Mouse (Mus musculus) embryo, embryonic 10 days (tissue): ENCODE results near the gene Tac4.

Source experiments
- DNase-seq: peaks from one replicate; pipeline ENCODE4 v3.0.0-alpha.2; 2015; ENCODE audit warnings: low spot score

Gene Tac4

GRCm38 (mm10) chr11:95263816-95264454, 2.6 kb downstream of the Tac4 start:
- no peak for DNase-seq

DNA sequence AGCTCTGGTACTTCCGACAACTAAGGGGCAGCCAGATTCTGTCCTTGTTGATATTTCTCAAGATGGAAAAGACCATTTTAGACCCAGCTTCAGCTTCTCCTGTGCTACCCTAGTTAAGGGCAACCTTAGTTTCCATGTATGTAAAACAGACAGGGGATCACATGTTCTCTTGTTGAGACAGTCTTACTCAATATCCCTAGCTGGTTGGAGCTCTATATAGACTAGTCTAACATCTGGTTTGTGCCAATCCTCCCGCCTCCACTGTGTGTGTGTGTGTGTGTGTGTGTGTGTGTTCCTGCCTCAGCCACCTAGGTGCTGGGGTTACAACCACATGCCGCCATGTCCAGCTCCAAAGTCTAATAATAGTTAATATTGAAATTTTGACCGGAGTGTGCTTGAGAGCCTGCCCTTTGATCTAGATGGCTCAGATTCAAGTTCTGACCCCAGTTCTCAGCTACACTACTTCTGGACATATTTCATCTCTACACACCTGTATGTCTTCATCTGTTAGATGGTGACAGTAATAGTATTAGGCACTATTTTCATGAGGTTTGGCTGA, 3.2 kb downstream of the Tac4 start:
- no peak for DNase-seq

GRCm38 (mm10) chr11:95266540-95267245, 5.4 kb downstream of the Tac4 start:
- DNase-seq, result no peak

- DNase-seq, result no peak
Measured at GRCm38 (mm10) chr11:95273661-95274060, 12.3 kb downstream of the Tac4 start.

DNA sequence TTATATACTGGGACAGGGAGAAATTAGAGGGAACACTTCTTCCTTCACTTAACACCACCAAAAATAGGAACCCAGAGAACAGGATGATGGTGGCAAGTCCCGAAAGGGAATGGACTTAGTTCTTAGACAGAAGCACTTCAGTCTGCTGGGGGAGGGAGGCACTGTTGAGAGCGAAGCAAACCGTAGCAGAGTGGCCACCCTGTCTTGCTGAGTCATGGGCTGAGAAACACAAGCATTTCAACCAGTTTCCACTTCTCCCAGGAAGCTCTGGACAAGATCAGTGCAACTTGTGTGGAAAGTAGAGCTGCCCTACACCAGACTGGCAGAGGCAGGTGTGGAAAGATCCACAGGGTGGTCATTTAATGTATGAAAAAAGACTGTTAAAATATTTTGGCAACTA, 13.3 kb downstream of the Tac4 start:
- no peak for DNase-seq

DNA sequence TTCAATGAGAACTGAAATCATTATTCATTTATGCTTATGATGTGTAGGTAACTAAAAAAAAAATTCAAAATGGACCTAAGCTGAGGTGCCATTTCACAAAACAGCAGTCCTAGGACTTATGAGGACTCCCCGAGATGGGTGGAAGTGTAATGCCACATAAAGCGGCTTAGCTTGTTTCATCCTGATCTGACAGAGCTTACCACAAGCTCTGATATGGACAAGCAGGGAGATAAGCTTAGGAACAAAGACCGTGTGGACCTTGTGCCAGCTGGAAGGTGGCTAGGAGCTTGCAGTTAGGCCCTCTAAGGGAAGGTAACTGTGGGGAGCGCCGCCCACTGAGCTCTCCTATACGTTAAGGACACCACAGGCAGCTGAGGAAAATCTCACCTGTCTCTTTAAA, 14.7 kb downstream of the Tac4 start:
- no peak for DNase-seq

DNA sequence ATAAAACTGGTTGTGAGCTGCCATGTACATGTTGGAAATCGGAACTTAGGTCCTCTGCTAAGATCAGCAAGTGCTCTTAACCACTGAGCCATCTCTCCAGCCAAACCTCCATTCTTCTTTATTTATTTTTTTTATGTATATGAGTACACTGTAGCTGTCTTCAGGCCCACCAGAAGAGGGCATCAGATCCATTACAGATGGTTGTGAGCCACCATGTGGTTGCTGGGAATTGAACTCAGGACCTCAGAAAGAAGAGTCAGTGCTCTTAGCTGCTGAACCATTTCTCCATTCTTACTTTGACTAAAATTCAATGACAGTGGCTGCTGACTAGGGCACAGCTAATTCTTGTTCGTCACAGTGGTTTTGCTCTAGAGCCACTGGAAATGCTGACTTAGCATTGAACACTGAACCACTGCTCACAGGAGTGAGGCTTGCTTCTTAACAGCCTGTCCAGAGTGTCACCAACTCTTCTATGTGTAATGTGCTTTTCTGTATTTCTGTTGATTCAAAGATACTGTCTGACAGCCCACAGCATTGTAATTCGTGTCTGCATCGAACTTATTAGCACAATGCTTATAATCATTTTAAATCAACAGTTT, 17.8 kb downstream of the Tac4 start:
- DNase-seq, result no peak

DNA sequence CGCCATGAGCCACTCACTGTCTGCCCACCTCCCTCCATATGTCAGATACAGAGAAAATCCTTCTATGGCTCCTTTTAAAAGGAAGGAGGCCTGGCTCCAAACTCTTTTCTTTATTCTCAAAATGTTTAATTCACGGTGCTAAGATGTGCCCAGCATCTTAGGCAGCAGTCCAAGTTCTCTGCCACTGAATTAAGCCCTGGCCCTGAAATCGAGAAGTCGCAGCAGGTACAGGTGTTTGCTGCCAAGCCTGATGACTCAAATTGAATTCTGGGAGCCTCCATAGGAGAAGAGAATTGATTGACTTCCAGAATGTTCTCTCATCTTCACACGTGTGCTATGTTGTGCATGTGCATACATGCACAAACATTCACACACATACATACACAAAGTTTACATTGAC, 21.0 kb downstream of the Tac4 start:
- no peak for DNase-seq

- no peak for DNase-seq
Measured at GRCm38 (mm10) chr11:95291998-95292397, 30.7 kb downstream of the Tac4 start.

GRCm38 (mm10) chr11:95293017-95293624, 31.8 kb downstream of the Tac4 start:
- no peak for DNase-seq

DNA sequence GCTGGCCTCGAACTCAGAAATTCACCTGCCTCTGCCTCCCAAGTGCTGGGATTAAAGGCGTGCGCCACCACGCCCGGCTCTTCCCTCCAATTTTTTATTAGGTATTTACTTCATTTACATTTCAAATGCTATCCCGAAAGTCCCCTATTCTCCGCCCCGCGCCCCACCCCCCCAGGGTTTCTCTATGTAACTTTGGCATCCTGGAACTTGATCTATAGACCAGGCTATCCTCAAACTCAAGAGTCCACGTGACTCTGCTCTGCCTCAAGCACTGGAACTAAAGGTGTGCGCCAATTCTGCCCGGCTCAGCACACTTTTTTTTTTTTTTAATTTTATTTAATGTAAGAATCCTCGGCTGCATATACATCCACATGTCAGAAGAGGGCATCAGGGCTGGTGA, 34.4 kb downstream of the Tac4 start:
- DNase-seq, result no peak

DNA sequence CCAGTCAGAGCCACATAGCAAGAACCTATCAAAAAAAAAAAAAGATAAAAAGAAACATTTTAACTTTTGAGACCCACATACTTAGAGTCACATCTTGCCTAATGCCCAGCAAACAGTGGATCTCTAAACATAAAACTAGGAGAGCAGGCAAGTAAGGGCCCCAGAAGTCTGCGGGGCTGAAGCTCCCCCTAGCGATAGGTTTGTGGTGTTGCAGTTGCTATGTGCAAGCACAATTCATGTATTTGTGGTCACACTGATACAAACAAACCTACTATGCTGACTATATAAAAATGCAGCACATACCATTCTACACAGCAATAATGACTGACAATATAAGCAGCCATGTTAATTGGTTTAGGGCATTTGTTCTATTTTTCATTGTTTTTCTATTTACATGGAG, 36.8 kb downstream of the Tac4 start:
- DNase-seq, result peak; percentile 49

GRCm38 (mm10) chr11:95299886-95300285, 38.6 kb downstream of the Tac4 start:
- DNase-seq, result no peak

DNA sequence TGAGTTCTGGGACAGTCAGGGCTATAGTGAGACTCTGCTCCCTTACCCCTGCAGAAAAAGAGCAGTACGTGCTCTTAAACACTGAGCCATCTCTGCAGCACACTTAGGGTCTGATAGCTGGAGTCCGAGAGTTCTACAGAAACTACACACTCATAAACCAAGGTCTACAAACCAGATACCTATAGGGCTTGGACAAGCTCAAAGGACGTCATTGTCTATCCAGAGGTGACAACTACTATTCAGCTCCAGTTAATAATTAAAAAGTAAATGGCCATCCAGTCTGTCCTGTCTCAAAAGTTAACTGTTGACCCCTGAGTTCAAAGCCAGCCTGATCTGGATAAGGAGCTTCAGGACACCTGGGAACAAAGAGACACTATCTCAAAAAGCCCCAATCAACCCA, 40.4 kb downstream of the Tac4 start:
- no peak for DNase-seq

- no peak for DNase-seq
Measured at GRCm38 (mm10) chr11:95305600-95305999, 44.3 kb downstream of the Tac4 start.

DNA sequence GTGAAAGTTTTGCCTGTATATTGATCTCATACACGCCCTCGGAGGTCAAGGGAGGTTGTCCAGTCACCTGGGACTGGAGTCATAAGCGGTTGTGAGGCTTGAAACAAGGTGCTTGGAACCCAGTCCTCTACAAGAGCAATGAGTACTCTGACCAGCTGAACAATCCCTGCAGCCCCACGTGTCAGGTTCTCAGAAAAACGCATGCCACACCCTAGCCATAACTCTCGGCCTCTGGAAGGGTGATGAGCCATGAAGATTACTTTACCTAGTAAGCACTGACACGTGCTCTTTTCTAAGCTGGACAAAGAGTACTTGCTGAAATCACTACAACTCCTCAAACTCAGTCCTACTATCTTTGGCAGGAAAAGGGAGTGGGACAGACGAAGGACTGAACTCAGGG, 46.2 kb downstream of the Tac4 start:
- no peak for DNase-seq

DNA sequence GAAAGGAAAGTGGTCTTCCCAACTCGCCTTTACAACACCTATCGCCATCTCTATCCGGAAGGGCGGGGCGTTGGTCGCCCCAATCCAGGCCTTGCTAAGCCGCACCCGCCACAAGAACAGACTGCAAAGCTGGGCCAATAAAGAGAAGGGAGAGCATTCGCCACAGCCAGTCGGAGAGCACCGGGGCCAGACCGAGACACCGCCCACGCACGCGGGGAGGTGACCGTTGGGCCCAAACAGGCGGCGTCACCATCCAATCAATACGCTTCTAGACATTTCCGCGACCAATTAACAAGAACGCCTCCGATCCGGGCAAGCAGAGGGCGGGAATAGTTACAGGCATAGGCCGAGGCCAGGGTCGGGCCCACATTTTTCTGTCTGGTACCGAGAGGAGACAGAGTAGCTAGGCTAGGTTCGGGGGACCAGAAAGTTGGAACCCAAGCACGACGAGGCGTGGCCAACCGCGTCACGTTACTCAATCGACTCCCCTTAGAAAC, 48.2 kb downstream of the Tac4 start:
- DNase-seq, result peak; percentile 99

DNA sequence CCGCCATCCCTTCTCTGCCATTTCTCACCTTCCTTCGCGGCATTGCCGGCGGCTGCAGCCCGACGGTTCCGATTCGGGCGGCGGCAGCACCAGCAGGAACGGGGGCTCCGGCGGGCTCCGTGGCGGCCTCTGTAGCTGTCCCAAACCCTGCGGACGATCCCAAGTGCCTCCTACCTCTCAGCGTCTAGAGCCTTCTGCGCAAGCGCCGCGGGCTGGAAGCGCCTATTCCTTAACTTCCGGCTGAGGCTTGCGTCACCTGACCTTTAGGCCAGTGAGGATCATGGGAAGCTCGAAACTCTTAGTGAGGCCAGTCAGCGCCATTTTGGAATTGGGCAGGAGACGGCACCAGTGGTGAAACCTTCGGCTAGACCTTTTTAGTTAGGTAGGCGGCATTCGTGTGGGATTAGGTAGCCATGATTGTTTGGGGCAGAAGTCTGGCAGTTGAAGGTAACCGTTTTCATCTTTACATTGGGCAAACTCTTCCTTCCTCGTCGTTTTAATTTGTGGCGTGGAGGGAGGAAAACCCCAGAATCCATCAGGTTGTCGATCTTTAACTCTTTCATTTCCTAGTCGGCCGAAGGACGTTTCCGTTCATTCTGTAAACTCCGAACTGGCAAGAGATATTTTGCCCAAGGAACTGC, 48.8 kb downstream of the Tac4 start, which contains the start of gene Kat7:
Gene Kat7 (minus strand): TSS at position 240 of the 641 bp plus-strand sequence.
- DNase-seq, result peak; percentile 100

DNA sequence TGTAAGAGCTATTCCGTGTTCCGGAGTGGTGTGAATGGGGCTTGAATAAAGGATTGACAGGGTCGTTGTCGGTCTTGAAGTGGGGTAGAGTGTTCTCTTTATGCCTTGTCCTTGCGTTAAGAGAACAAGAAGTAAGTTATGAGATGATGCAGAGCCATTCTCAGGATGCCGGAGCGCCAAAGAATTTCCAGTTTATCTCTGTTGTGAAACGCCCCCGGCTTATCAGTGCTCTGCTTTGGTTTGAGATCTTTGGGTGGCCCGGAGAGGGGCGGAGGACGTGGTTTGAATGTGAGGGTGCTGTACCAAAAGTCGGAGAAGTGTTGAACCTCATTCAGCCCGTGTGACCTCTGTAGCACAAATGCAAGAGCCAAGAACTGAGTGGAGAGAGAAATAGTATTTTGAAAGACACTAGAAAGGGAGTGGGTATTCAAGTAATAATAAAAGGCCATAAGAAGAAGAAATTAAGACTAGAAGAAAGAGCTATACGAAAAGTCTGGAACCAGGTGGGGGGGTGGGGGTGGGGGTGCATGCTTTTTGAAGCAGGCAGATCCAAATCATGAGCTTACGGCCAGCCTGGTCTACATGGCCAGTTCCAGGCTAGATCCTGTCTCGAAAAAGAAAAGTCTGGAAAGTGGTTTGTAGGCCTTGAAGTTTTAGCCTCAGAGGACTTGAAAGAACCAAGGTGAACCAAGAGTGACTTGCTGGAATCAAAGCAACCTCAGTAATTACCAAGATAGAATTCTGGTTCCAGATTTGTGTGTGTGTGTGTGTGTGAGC, 49.5 kb downstream of the Tac4 start:
- peak; percentile 14 for DNase-seq

GRCm38 (mm10) chr11:95311425-95311807, 50.1 kb downstream of the Tac4 start:
- no peak for DNase-seq
